ENCODE assay signal across 26 mouse cellular contexts in genomic region chr2:130158088-130158437, GRCm38 (mm10). TPM values are rescaled to one million over a fixed set of nuclear protein-coding genes. Genes with fewer than 3 reads are reported as not detected.
DNase-seq lines count a peak whose midpoint lies in the region; ATAC-seq and TF ChIP-seq lines count a peak whose summit lies in the region.
"Had no signal": no experiment of that assay in that cellular context is flagged by ENCODE, and none has a peak within 500 bp of the region (broad histone marks: within the 10 kb centered on the region; RNA-seq: fewer than 3 reads in every experiment).

No protein-coding gene starts in this region.

- ATAC-seq in forebrain, embryonic 12.5 days (ENCODE audit: low FRiP score): no peak
- ATAC-seq in forebrain, embryonic 11.5 days (replicated peaks; ENCODE audit: low FRiP score): no peak
- no peak for ATAC-seq in midbrain, embryonic 12.5 days (ENCODE audit: low FRiP score, low read depth)
- peak; percentile 65 for ATAC-seq in forebrain, postnatal 0 days
- ATAC-seq: intestine, embryonic 15.5 days had no signal

- H3K4me3 ChIP-seq in forebrain, embryonic 12.5 days (replicated peaks): no peak overlapping the region
- no peak overlapping the region for H3K4me3 ChIP-seq in forebrain, embryonic 11.5 days (ENCODE audit: low read depth, low read length)
- no peak overlapping the region for H3K4me3 ChIP-seq in midbrain, embryonic 12.5 days
- H3K4me3 ChIP-seq in midbrain, embryonic 10.5 days: no peak overlapping the region
- no peak overlapping the region for H3K4me3 ChIP-seq in forebrain, postnatal 0 days (ENCODE audit: low read depth, low read length)
- H3K4me3 ChIP-seq: embryonic facial prominence, embryonic 12.5 days; heart, embryonic 10.5 days; intestine, embryonic 15.5 days had no signal

- H3K9me3 ChIP-seq in forebrain, embryonic 12.5 days: no peaks in the 10 kb centered on the region
- no peaks in the 10 kb centered on the region for H3K9me3 ChIP-seq in forebrain, embryonic 11.5 days (ENCODE audit: control insufficient read depth, low read length)
- H3K9me3 ChIP-seq in midbrain, embryonic 12.5 days: no peaks in the 10 kb centered on the region
- no peaks in the 10 kb centered on the region for H3K9me3 ChIP-seq in midbrain, embryonic 10.5 days (replicated peaks)
- no peaks in the 10 kb centered on the region for H3K9me3 ChIP-seq in forebrain, postnatal 0 days (ENCODE audit: low read length)
- H3K9me3 ChIP-seq: embryonic facial prominence, embryonic 12.5 days; heart, embryonic 10.5 days; intestine, embryonic 15.5 days had no signal

- H3K27me3 ChIP-seq in forebrain, embryonic 12.5 days: no peaks in the 10 kb centered on the region
- no peaks in the 10 kb centered on the region for H3K27me3 ChIP-seq in forebrain, embryonic 11.5 days (ENCODE audit: control insufficient read depth, insufficient read depth, low read length)
- H3K27me3 ChIP-seq in midbrain, embryonic 12.5 days: no peaks in the 10 kb centered on the region
- H3K27me3 ChIP-seq in midbrain, embryonic 10.5 days (ENCODE audit: low read depth, poor library complexity, severe bottlenecking): no peaks in the 10 kb centered on the region
- H3K27me3 ChIP-seq in forebrain, postnatal 0 days (ENCODE audit: insufficient read depth, low read length): no peaks in the 10 kb centered on the region
- H3K27me3 ChIP-seq: embryonic facial prominence, embryonic 12.5 days; intestine, embryonic 15.5 days had no signal

- H3K36me3 ChIP-seq in forebrain, embryonic 12.5 days (replicated peaks): no peaks in the 10 kb centered on the region
- no peaks in the 10 kb centered on the region for H3K36me3 ChIP-seq in forebrain, embryonic 11.5 days (ENCODE audit: control insufficient read depth, insufficient read depth, low read length)
- H3K36me3 ChIP-seq in midbrain, embryonic 12.5 days: no peaks in the 10 kb centered on the region
- H3K36me3 ChIP-seq in midbrain, embryonic 10.5 days: no peaks in the 10 kb centered on the region
- H3K36me3 ChIP-seq in forebrain, postnatal 0 days (ENCODE audit: insufficient read depth): no peaks in the 10 kb centered on the region
- H3K36me3 ChIP-seq: embryonic facial prominence, embryonic 12.5 days; heart, embryonic 10.5 days; intestine, embryonic 15.5 days had no signal

- WGBS in forebrain, embryonic 12.5 days: 57% methylated on average over 4 of the region's 4 CpGs
- 55% methylated on average over 4 of the region's 4 CpGs for WGBS in forebrain, embryonic 11.5 days
- 64% methylated on average over 4 of the region's 4 CpGs for WGBS in midbrain, embryonic 12.5 days
- 68% methylated on average over 4 of the region's 4 CpGs for WGBS in midbrain, embryonic 10.5 days
- 50% methylated on average over 4 of the region's 4 CpGs for WGBS in forebrain, postnatal 0 days

- peaks cover 9% of the 10 kb centered on the region for H3K4me1 ChIP-seq in forebrain, embryonic 12.5 days
- no peaks in the 10 kb centered on the region for H3K4me1 ChIP-seq in forebrain, embryonic 11.5 days (replicated peaks; ENCODE audit: control insufficient read depth, insufficient read depth, low read length)
- H3K4me1 ChIP-seq in midbrain, embryonic 12.5 days: peaks cover 7% of the 10 kb centered on the region
- H3K4me1 ChIP-seq in midbrain, embryonic 10.5 days: peaks cover 18% of the 10 kb centered on the region
- H3K4me1 ChIP-seq in forebrain, postnatal 0 days (ENCODE audit: insufficient read depth): no peaks in the 10 kb centered on the region
- H3K4me1 ChIP-seq: embryonic facial prominence, embryonic 12.5 days; intestine, embryonic 15.5 days had no signal

- TF ChIP-seq CTCF in forebrain, postnatal 0 days (IDR thresholded peaks at IDR 0.05; ENCODE audit: low read depth): no peak

- H3K9ac ChIP-seq in forebrain, embryonic 12.5 days: no peak overlapping the region; the same call in 1 of the 2 replicates
- no peak overlapping the region for H3K9ac ChIP-seq in forebrain, embryonic 11.5 days (ENCODE audit: low read length)
- H3K9ac ChIP-seq in midbrain, embryonic 12.5 days (replicated peaks): no peak overlapping the region
- no peak overlapping the region for H3K9ac ChIP-seq in forebrain, postnatal 0 days
- H3K9ac ChIP-seq: embryonic facial prominence, embryonic 12.5 days; hindbrain, embryonic 14.5 days; intestine, embryonic 15.5 days had no signal

- 0 out of 2 replicates have a peak overlapping the region, but pooled peaks have one; percentile 31 for H3K27ac ChIP-seq in forebrain, embryonic 12.5 days
- no peak overlapping the region for H3K27ac ChIP-seq in forebrain, embryonic 11.5 days (ENCODE audit: low read depth, low read length)
- H3K27ac ChIP-seq in midbrain, embryonic 12.5 days (replicated peaks): 0 out of 2 replicates have a peak overlapping the region, but pooled peaks have one; percentile 12
- no peak overlapping the region for H3K27ac ChIP-seq in midbrain, embryonic 10.5 days (replicated peaks)
- peak overlapping the region; percentile 71 for H3K27ac ChIP-seq in forebrain, postnatal 0 days (ENCODE audit: low read depth, low read length)
- H3K27ac ChIP-seq: embryonic facial prominence, embryonic 12.5 days; heart, embryonic 10.5 days; hindbrain, embryonic 14.5 days; intestine, embryonic 15.5 days had no signal

- no peak for DNase-seq in forebrain, embryonic 11.5 days (ENCODE audit: low spot score)
- DNase-seq in midbrain, embryonic 10.5 days (ENCODE audit: low spot score): no peak
- DNase-seq in forebrain, postnatal 0 days: peak; percentile 22
- DNase-seq in retina, postnatal 1 day: peak; percentile 79
- no peak for DNase-seq in gastrocnemius, adult 8-10 months (ENCODE audit: low spot score in 2 of 2)
- DNase-seq: adrenal gland, postnatal 10 days; cerebellum, adult 11 months; cerebellum, adult 8-10 months; cerebellum, postnatal 14 days; embryo, embryonic 11 days; gastrocnemius, postnatal 25 days; heart, postnatal 10 days; heart, postnatal 4 days had no signal

- no peak overlapping the region for H3K4me2 ChIP-seq in forebrain, embryonic 12.5 days
- no peak overlapping the region for H3K4me2 ChIP-seq in forebrain, embryonic 11.5 days (ENCODE audit: low read depth, low read length, severe bottlenecking)
- no peak overlapping the region for H3K4me2 ChIP-seq in midbrain, embryonic 12.5 days (replicated peaks)
- H3K4me2 ChIP-seq in forebrain, postnatal 0 days (ENCODE audit: low read depth): no peak overlapping the region
- H3K4me2 ChIP-seq: embryonic facial prominence, embryonic 12.5 days; hindbrain, embryonic 14.5 days; intestine, embryonic 15.5 days had no signal

RNA-seq across cellular contexts. Expression of gene Snrpb, which starts 21.1 kb away (rescaled TPM):
- polyA plus RNA-seq in forebrain, embryonic 12.5 days (2016; fragmentation: Nextera tagmentation; extraction: Ambion mirVana): 577 and 590 TPM in 2 replicates
- 733 and 765 TPM in 2 replicates for polyA plus RNA-seq in forebrain, embryonic 11.5 days (2014; fragmentation: Nextera tagmentation; extraction: Ambion mirVana)
- polyA plus RNA-seq in midbrain, embryonic 12.5 days (2016; fragmentation: Nextera tagmentation; extraction: Ambion mirVana): 547 and 600 TPM in 2 replicates
- polyA plus RNA-seq in midbrain, embryonic 10.5 days (2016; fragmentation: Nextera tagmentation; extraction: Ambion mirVana): 859 and 934 TPM in 2 replicates
- total RNA-seq in forebrain, postnatal 0 days (2014; rRNA removed): 306 TPM in 2 replicates
- 334 and 388 TPM in 2 replicates for polyA plus RNA-seq in forebrain, postnatal 0 days (2015; fragmentation: Nextera tagmentation; extraction: Ambion mirVana)
- total RNA-seq in gastrocnemius, adult 8-10 months (2022): 100 to 1,000 TPM; 130 to 142 (median 138) TPM

RNA-seq across cellular contexts. Expression of gene Tmc2, which starts 36.9 kb away (rescaled TPM):
- polyA plus RNA-seq in forebrain, embryonic 12.5 days (2016; fragmentation: Nextera tagmentation; extraction: Ambion mirVana): not detected in 2 replicates
- polyA plus RNA-seq in forebrain, embryonic 11.5 days (2014; fragmentation: Nextera tagmentation; extraction: Ambion mirVana): 0.05 TPM in 1 of 2 replicates, not detected in the other
- polyA plus RNA-seq in midbrain, embryonic 12.5 days (2016; fragmentation: Nextera tagmentation; extraction: Ambion mirVana): not detected in 2 replicates
- polyA plus RNA-seq in midbrain, embryonic 10.5 days (2016; fragmentation: Nextera tagmentation; extraction: Ambion mirVana): not detected in 2 replicates
- not detected in 2 replicates for total RNA-seq in forebrain, postnatal 0 days (2014; rRNA removed)
- polyA plus RNA-seq in forebrain, postnatal 0 days (2015; fragmentation: Nextera tagmentation; extraction: Ambion mirVana): not detected in 2 replicates
- total RNA-seq in gastrocnemius, adult 8-10 months (2022): not detected
- total RNA-seq: adrenal gland, postnatal 10 days; adrenal gland, postnatal 4 days; common myeloid progenitor, adult 5-6 weeks; gastrocnemius, postnatal 25 days; granulocyte monocyte progenitor cell, adult 5-6 weeks; heart, postnatal 10 days; heart, postnatal 4 days; MEL had no signal
- polyA plus RNA-seq: C2C12; embryonic facial prominence, embryonic 12.5 days; frontal cortex, adult 2 months; heart, embryonic 10.5 days; heart, embryonic 14.5 days; hindbrain, embryonic 14.5 days; intestine, embryonic 15.5 days had no signal

RNA-seq across cellular contexts. Expression of gene Tgm6, which starts 45.8 kb away (rescaled TPM):
- polyA plus RNA-seq in forebrain, embryonic 12.5 days (2016; fragmentation: Nextera tagmentation; extraction: Ambion mirVana): 0.06 TPM in 2 replicates
- not detected in 2 replicates for polyA plus RNA-seq in forebrain, embryonic 11.5 days (2014; fragmentation: Nextera tagmentation; extraction: Ambion mirVana)
- not detected in 2 replicates for polyA plus RNA-seq in midbrain, embryonic 12.5 days (2016; fragmentation: Nextera tagmentation; extraction: Ambion mirVana)
- polyA plus RNA-seq in midbrain, embryonic 10.5 days (2016; fragmentation: Nextera tagmentation; extraction: Ambion mirVana): not detected in 2 replicates
- 0.15 and 0.24 TPM in 2 replicates for total RNA-seq in forebrain, postnatal 0 days (2014; rRNA removed)
- polyA plus RNA-seq in forebrain, postnatal 0 days (2015; fragmentation: Nextera tagmentation; extraction: Ambion mirVana): 0.29 and 0.33 TPM in 2 replicates
- not detected for total RNA-seq in gastrocnemius, adult 8-10 months (2022)
- total RNA-seq: adrenal gland, postnatal 10 days; adrenal gland, postnatal 4 days; common myeloid progenitor, adult 5-6 weeks; gastrocnemius, postnatal 25 days; granulocyte monocyte progenitor cell, adult 5-6 weeks; heart, postnatal 10 days; heart, postnatal 4 days; MEL had no signal
- polyA plus RNA-seq: C2C12; embryonic facial prominence, embryonic 12.5 days; heart, embryonic 10.5 days; heart, embryonic 14.5 days; intestine, embryonic 15.5 days had no signal

Comparison
In these comparisons a context has a peak if more than half of its experiments do, and no peak if none do; other contexts are left out.
1. H3K27ac ChIP-seq: peak in forebrain, embryonic 12.5 days (single experiment), midbrain, embryonic 12.5 days (single experiment) and forebrain, postnatal 0 days (single experiment); none in forebrain, embryonic 11.5 days (single experiment) and midbrain, embryonic 10.5 days (single experiment).
2. DNase-seq: peak in forebrain, postnatal 0 days (single experiment) and retina, postnatal 1 day (single experiment); none in forebrain, embryonic 11.5 days (single experiment), midbrain, embryonic 10.5 days (single experiment) and gastrocnemius, adult 8-10 months (0 of 2).